Mouse (Mus musculus) cerebellum, adult 2 months (tissue): Measurements from ENCODE around the gene Emilin2.

Experiments
- CTCF ChIP-seq: fragments of 200-500 bp; IDR thresholded peaks from 2 replicates; pipeline ENCODE4 v1.5.1; 2011; ENCODE audit warnings: low read depth, mild to moderate bottlenecking, control low read depth, low read length, moderate library complexity, borderline replicate concordance; ENCODE audit not compliant: insufficient read depth
- POLR2A ChIP-seq: fragments of 200-500 bp; IDR thresholded peaks from 2 replicates; pipeline ENCODE4 v1.6.1; 2011; ENCODE audit warnings: low read length, control low read depth, borderline replicate concordance; ENCODE audit not compliant: insufficient read depth

DNA sequence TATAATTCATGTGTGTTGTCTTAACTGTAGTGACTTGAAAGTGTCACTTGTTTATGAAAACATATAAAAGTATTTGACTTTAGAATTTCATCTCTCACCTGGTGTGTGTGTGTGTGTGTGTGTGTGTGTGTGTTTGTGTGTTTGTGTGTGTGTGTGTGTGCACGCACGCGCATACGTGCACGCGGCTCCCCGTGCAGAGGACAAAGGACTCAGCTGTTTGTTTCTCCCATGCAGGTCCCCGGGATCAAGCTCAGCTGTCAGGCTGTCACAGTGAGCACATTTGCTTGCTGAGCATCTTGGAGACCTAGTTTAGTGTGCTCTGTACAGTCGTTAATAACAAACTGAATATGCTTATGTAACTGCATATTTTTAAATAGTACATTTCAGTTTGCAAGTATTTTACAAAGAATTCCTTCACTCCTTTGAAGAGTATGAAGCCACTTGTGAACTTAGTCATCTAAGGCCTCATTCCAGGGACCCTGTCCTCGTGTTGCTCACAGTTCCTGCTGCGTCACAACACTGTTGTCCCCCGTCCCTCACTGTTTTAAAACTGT lies 77.7 kb downstream of the Emilin2 start:
- TF ChIP-seq CTCF, result no peak
- no peak for TF ChIP-seq POLR2A
